Mouse (Mus musculus) hindbrain, postnatal 0 days (tissue): ENCODE measurements around the gene Palld. TPM values are rescaled to one million over a fixed set of nuclear protein-coding genes. Genes with fewer than 3 reads are reported as not detected.
A peak's percentile ranks its signal among the peaks of the same experiment; 100 is the strongest.

Experiments used
- ATAC-seq: fragments of 200-750 bp; cut with Nextera tagmentation; 2 replicates; pipeline ENCODE4 v1.8.0; 2017; ENCODE audit warnings: mild to moderate bottlenecking, moderate TSS enrichment, moderate library complexity
- DNase-seq: peaks from one replicate; pipeline ENCODE4 v3.0.0-alpha.2; 2015; ENCODE audit warnings: low spot score
- H3K27ac ChIP-seq: fragments of 300-500 bp; sonication (generic); 2 replicates; pipeline ENCODE4 v1.5.1; 2014; ENCODE audit warnings: mild to moderate bottlenecking
- H3K27me3 ChIP-seq: fragments of 300-500 bp; sonication (generic); 2 replicates; pipeline ENCODE4 v1.6.1; 2014; ENCODE audit warnings: low read length, mixed read lengths; ENCODE audit not compliant: insufficient read depth
- H3K36me3 ChIP-seq: fragments of 300-500 bp; sonication (generic); 2 replicates; pipeline ENCODE4 v1.6.1; 2014; ENCODE audit warnings: low read length, mixed read lengths; ENCODE audit not compliant: insufficient read depth
- H3K4me1 ChIP-seq: fragments of 300-500 bp; sonication (generic); 2 replicates; pipeline ENCODE4 v1.6.1; 2014; ENCODE audit warnings: antibody characterized with exemption, low read length, mixed read lengths; ENCODE audit not compliant: insufficient read depth
- H3K4me2 ChIP-seq: fragments of 300-500 bp; sonication (generic); 2 replicates; pipeline ENCODE4 v1.6.1; 2014; ENCODE audit warnings: low read depth, mild to moderate bottlenecking, low read length, moderate library complexity, mixed read lengths
- H3K4me3 ChIP-seq: fragments of 300-500 bp; sonication (generic); 2 replicates; pipeline ENCODE4 v1.5.1; 2014; ENCODE audit warnings: low read length
- H3K9ac ChIP-seq: fragments of 300-500 bp; sonication (generic); replicated peaks from 2 replicates; pipeline ENCODE4 v1.6.1; 2014; ENCODE audit warnings: mild to moderate bottlenecking, low read length, moderate library complexity, mixed read lengths
- H3K9me3 ChIP-seq: fragments of 300-500 bp; sonication (generic); 2 replicates; pipeline ENCODE4 v1.6.1; 2016; ENCODE audit warnings: low read length, mixed read lengths
- CTCF ChIP-seq: IDR thresholded peaks from 2 replicates; pipeline ENCODE4 v1.5.1; 2016; ENCODE audit warnings: antibody characterized with exemption, control low read depth, low read depth
- WGBS: fragments of 180-500 bp; shearing (Covaris S2); extraction: QIAGEN DNeasy Blood & Tissue Kit; methylation state at CpG from one replicate; pipeline ENCODE4 v1.1.7; 2014; 5-methylcytosine and 5-hydroxymethylcytosine counted together
- polyA plus RNA-seq: library from polyadenylated mRNA; unstranded; fragments of >200 nt; fragmentation: Nextera tagmentation; extraction: Ambion mirVana; gene quantifications from 2 replicates; pipeline ENCODE4 v1.2.1, GENCODE M21; 2015
- total RNA-seq: library from RNA; depleted of rRNA; stranded (reverse); fragments of >200 nt; gene quantifications from 2 replicates; pipeline ENCODE4 v1.2.3, GENCODE M21; 2014

Palld gene
- total and polyA plus RNA-seq, 2 experiments from 2014 or later, result 3.5 to 14.0 TPM

DNA sequence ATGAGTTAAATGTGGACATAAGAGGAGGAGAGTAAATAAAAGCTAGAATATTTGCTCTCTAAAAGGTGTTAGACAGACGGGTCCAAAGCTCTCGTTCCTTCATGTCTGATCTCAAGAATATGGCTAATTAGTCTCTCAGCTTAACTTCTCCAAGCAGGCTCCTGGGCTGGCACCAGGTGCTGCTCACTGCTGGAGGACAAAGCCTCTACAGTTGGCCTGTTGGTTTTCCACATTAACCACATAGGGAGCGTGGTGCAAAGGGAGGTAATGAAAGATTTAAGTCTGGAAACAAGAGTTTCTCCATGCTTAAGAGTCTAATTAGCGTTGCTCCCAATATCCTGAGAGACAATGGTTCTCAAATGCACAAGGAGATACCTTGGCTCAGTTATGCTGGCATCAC lies 209.6 kb downstream of the Palld start:
- ATAC-seq (no peak), DNase-seq (no peak)
- H3K27ac ChIP-seq, result no peak overlapping the region
- H3K9ac ChIP-seq, result no peak overlapping the region
- no peaks in the 10 kb centered on the region for H3K4me1 ChIP-seq
- no peak overlapping the region for H3K4me2 ChIP-seq
- H3K4me3 ChIP-seq, result no peak overlapping the region
- TF ChIP-seq CTCF, result no peak
- H3K27me3 ChIP-seq, result no peaks in the 10 kb centered on the region
- H3K9me3 ChIP-seq, result no peaks in the 10 kb centered on the region
- 54% methylated on average over 4 of the region's 4 CpGs for WGBS
- H3K36me3 ChIP-seq, result no peaks in the 10 kb centered on the region

- no peaks in the 10 kb centered on the region for H3K27me3 ChIP-seq
- H3K4me1 ChIP-seq, result no peaks in the 10 kb centered on the region
- no peak for ATAC-seq
- H3K9ac ChIP-seq, result no peak overlapping the region
- no peak overlapping the region for H3K4me2 ChIP-seq
- no peaks in the 10 kb centered on the region for H3K36me3 ChIP-seq
- WGBS, result 94% methylated on average over 3 of the region's 3 CpGs
- H3K9me3 ChIP-seq, result no peaks in the 10 kb centered on the region
- H3K27ac ChIP-seq, result no peak overlapping the region
- no peak for TF ChIP-seq CTCF
- no peak overlapping the region for H3K4me3 ChIP-seq
- no peak for DNase-seq
Measured at GRCm38 (mm10) chr8:61692129-61692528, 210.4 kb downstream of the Palld start.

DNA sequence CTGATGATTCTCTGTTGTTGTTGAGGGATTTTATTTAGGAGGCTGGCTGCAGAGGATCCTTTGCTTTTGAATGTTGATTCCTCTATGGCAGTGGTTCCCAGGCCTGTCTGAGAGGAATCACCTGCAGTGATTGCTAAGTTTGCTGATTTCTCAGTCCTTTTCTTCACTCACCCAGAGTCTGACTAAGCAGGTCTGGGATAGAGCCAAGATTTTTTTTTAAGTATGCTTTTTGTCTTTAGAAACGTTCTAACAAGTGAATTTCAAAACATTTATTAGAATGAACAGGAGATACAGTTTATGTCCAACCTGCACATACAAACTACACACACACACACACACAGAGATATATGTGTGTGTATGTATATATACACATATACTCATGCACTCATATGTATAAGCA lies 211.1 kb downstream of the Palld start:
- Histone ChIP-seq H3K27me3 (no peaks in the 10 kb centered on the region), H3K36me3 (no peaks in the 10 kb centered on the region), H3K4me1 (no peaks in the 10 kb centered on the region), H3K27ac (no peak overlapping the region), H3K4me2 (no peak overlapping the region), H3K9ac (no peak overlapping the region), H3K4me3 (no peak overlapping the region), H3K9me3 (no peaks in the 10 kb centered on the region)
- DNase-seq, result no peak
- no peak for TF ChIP-seq CTCF
- 24% methylated on average over 1 of the region's 1 CpGs for WGBS
- ATAC-seq, result no peak

DNA sequence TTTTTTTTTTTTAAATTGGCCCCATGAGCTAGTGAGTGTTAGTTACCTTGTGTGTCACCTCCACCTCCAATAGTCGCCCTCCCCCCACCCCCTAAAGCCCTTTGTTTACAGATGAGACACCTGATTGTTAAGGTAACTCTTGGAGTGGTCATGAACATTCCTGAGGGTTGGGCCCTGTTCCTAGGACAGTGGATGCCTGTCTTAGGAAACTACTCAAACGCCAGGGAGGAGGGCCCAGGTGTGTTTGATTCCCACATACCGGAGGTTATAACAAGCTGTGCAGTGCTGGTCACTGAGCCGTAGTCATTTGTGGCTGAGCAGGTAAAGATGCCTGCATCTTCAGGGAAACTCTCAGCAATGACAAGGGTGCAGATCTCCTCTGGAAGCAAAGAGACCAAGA lies 215.4 kb downstream of the Palld start:
- Histone ChIP-seq H3K4me1 (no peaks in the 10 kb centered on the region), H3K4me3 (no peak overlapping the region), H3K27ac (no peak overlapping the region), H3K9ac (no peak overlapping the region), H3K4me2 (no peak overlapping the region), H3K9me3 (no peaks in the 10 kb centered on the region), H3K36me3 (no peaks in the 10 kb centered on the region), H3K27me3 (no peaks in the 10 kb centered on the region)
- no peak for TF ChIP-seq CTCF
- DNase-seq, result no peak
- no peak for ATAC-seq
- 89% methylated on average over 4 of the region's 4 CpGs for WGBS

GRCm38 (mm10) chr8:61686340-61686739 lies 216.2 kb downstream of the Palld start:
- Histone ChIP-seq H3K4me2 (no peak overlapping the region), H3K4me1 (no peaks in the 10 kb centered on the region), H3K27me3 (no peaks in the 10 kb centered on the region), H3K36me3 (no peaks in the 10 kb centered on the region), H3K9ac (no peak overlapping the region), H3K9me3 (no peaks in the 10 kb centered on the region), H3K27ac (no peak overlapping the region), H3K4me3 (no peak overlapping the region)
- ATAC-seq (0 out of 2 replicates have a peak, but pooled peaks have one; percentile 18), DNase-seq (peak; percentile 45)
- peak; percentile 62 for TF ChIP-seq CTCF

GRCm38 (mm10) chr8:61685280-61685679 lies 217.2 kb downstream of the Palld start:
- Histone ChIP-seq H3K9me3 (no peaks in the 10 kb centered on the region), H3K36me3 (no peaks in the 10 kb centered on the region), H3K4me2 (no peak overlapping the region), H3K27me3 (no peaks in the 10 kb centered on the region), H3K4me1 (no peaks in the 10 kb centered on the region), H3K9ac (no peak overlapping the region), H3K27ac (no peak overlapping the region), H3K4me3 (no peak overlapping the region)
- DNase-seq (no peak), ATAC-seq (no peak)
- TF ChIP-seq CTCF, result no peak
- WGBS, result 93% methylated on average over 1 of the region's 1 CpGs

DNA sequence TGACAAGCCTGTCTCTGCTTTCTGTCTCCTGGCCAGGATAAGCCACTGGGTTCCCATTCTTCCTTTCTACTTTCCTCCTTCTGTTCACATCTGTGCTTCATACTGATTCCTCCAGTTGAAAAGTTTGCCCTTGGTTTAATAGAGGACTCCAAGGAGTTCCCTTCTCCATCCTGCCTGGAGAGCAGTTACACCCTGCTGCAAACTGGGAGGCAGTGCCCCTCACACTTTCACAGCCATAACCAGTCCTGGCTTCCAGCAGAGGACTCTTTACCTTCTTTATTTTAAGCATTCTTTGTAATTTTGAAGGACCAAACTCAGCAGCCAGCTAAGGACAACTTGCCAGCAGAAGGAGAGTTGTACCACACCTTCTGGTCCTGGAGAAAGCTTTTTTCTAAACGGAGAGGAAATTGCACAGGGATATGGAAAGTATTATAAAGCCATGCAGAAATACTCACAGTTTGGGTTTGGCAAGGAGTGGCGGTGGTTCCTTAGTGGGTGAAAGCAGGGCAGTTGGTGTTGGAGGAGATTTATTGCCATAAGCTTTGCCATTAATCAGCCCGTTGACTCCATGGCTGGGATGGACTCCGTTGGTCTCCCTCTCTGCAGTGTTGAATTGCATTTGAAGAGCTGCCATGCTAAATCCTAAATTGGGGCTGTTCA lies 218.1 kb downstream of the Palld start:
- Histone ChIP-seq H3K9ac (no peak overlapping the region), H3K36me3 (no peaks in the 10 kb centered on the region), H3K27me3 (no peaks in the 10 kb centered on the region), H3K9me3 (no peaks in the 10 kb centered on the region), H3K27ac (no peak overlapping the region), H3K4me2 (no peak overlapping the region), H3K4me3 (no peak overlapping the region), H3K4me1 (no peaks in the 10 kb centered on the region)
- WGBS, result 83% methylated on average over 4 of the region's 4 CpGs
- TF ChIP-seq CTCF, result no peak
- ATAC-seq (no peak), DNase-seq (no peak)
